8 mouse cellular contexts compared by ENCODE assay signal in genomic region chr19:26604755-26605300, GRCm38 (mm10). TPM values are rescaled to one million over a fixed set of nuclear protein-coding genes. Genes with fewer than 3 reads are reported as not detected.
DNase-seq lines count a peak whose midpoint lies in the region; ATAC-seq lines count a peak whose summit lies in the region.

TSS of gene Smarca2 (plus strand) at chr19:26605050.

- peak; percentile 83 for ATAC-seq in CD4-positive, CD25-positive, alpha-beta regulatory T cell, adult 4 months
- ATAC-seq in heart, embryonic 14.5 days (ENCODE audit: insufficient number of reproducible peaks, insufficient read depth, low FRiP score, low read depth), result peak; percentile 97
- peak; percentile 93 for ATAC-seq in liver, embryonic 12.5 days

- peak within 1 kb of the TSS; percentile 73 for H3K4me3 ChIP-seq in forebrain, embryonic 10.5 days
- H3K4me3 ChIP-seq in heart, embryonic 14.5 days (ENCODE audit: control insufficient read depth in 1 of 2, insufficient read depth in 1 of 2, low read depth in 1 of 2, low read length in 2 of 2), result peak within 1 kb of the TSS; percentile 63 to 66
- peak within 1 kb of the TSS; percentile 69 for H3K4me3 ChIP-seq in liver, embryonic 12.5 days

- peak within 1 kb of the TSS; percentile 99 for H3K4me2 ChIP-seq in heart, embryonic 14.5 days (ENCODE audit: low read length)
- peak within 1 kb of the TSS; percentile 93 for H3K4me2 ChIP-seq in liver, embryonic 12.5 days

- DNase-seq in c-Kit-positive CD71-negative TER-119-negative erythroid progenitor cells, embryonic 14.5 days (ENCODE audit: low read depth), result peak; percentile 84
- DNase-seq in forebrain, embryonic 10.5 days (ENCODE audit: extremely low spot score, low spot score), result peak; percentile 85
- DNase-seq in kidney, postnatal 14 days, result peak; percentile 98
- peak; percentile 96 for DNase-seq in naive thymus-derived CD4-positive, alpha-beta T cell, adult 2 months (ENCODE audit: low read depth)
- DNase-seq in splenic B cell, adult 2 months (ENCODE audit: low read depth, low spot score), result peak; percentile 95

- peaks cover 52% of the 10 kb centered on the region for H3K4me1 ChIP-seq in forebrain, embryonic 10.5 days
- H3K4me1 ChIP-seq in heart, embryonic 14.5 days (ENCODE audit: control insufficient read depth in 2 of 2, insufficient read depth in 2 of 2, low read length in 2 of 2), result peaks cover 0 to 12% of the 10 kb centered on the region in 2 experiments; a peak in 2 of 4 replicates
- H3K4me1 ChIP-seq in liver, embryonic 12.5 days, result peaks cover 27% of the 10 kb centered on the region

- under 1% methylated on average over 45 of the region's 45 CpGs for WGBS in forebrain, embryonic 10.5 days
- WGBS in heart, embryonic 14.5 days, result under 1% methylated on average over 45 of the region's 45 CpGs
- WGBS in liver, embryonic 12.5 days (ENCODE audit: insufficient replicate concordance), result under 1% methylated on average over 45 of the region's 45 CpGs

- H3K36me3 ChIP-seq in forebrain, embryonic 10.5 days (replicated peaks), result no peaks in the 10 kb centered on the region
- no peaks in the 10 kb centered on the region for H3K36me3 ChIP-seq in heart, embryonic 14.5 days (ENCODE audit: control insufficient read depth, insufficient read depth, low read length)
- H3K36me3 ChIP-seq in liver, embryonic 12.5 days, result no peaks in the 10 kb centered on the region
- H3K36me3 ChIP-seq in splenic B cell, adult 2 months (ENCODE audit: control insufficient read depth, insufficient read depth, low read length, poor library complexity, severe bottlenecking), result no peaks in the 10 kb centered on the region

- peaks cover 84% of the 10 kb centered on the region for H3K27me3 ChIP-seq in forebrain, embryonic 10.5 days (ENCODE audit: poor library complexity, severe bottlenecking)
- no peaks in the 10 kb centered on the region for H3K27me3 ChIP-seq in heart, embryonic 14.5 days (ENCODE audit: control insufficient read depth, insufficient read depth, low read length)
- peaks cover 80% of the 10 kb centered on the region for H3K27me3 ChIP-seq in liver, embryonic 12.5 days (replicated peaks)
- H3K27me3 ChIP-seq in splenic B cell, adult 2 months (ENCODE audit: control insufficient read depth, insufficient read depth, low read length, poor library complexity, severe bottlenecking), result no peaks in the 10 kb centered on the region

- H3K9ac ChIP-seq in heart, embryonic 14.5 days (ENCODE audit: low read length), result peak within 1 kb of the TSS; percentile 79
- peak within 1 kb of the TSS; percentile 68 for H3K9ac ChIP-seq in liver, embryonic 12.5 days

- peak within 1 kb of the TSS; percentile 76 for H3K27ac ChIP-seq in forebrain, embryonic 10.5 days
- H3K27ac ChIP-seq in heart, embryonic 14.5 days (replicated peaks in 1 of 2; ENCODE audit: control insufficient read depth in 1 of 2, insufficient read depth in 1 of 2, low read depth in 2 of 2, low read length in 2 of 2), result peak within 1 kb of the TSS; percentile 94 to 98
- H3K27ac ChIP-seq in liver, embryonic 12.5 days, result peak within 1 kb of the TSS; percentile 48; the same call in 1 of the 2 replicates

- H3K9me3 ChIP-seq in forebrain, embryonic 10.5 days, result no peaks in the 10 kb centered on the region
- no peaks in the 10 kb centered on the region for H3K9me3 ChIP-seq in heart, embryonic 14.5 days (ENCODE audit: control insufficient read depth, low read length)
- no peaks in the 10 kb centered on the region for H3K9me3 ChIP-seq in liver, embryonic 12.5 days (replicated peaks)

RNA-seq across cellular contexts. Expression of gene Smarca2, which starts in this region (rescaled TPM):
- 10 to 100 TPM; 40.8 to 49.9 TPM for polyA plus RNA-seq in CD4-positive, CD25-positive, alpha-beta regulatory T cell, adult 4 months (2017; shearing (Covaris generic))
- polyA plus RNA-seq in forebrain, embryonic 10.5 days (2016; fragmentation: Nextera tagmentation; extraction: Ambion mirVana), result 32.0 and 34.7 TPM in 2 replicates
- 32.3 and 36.1 TPM in 2 replicates for polyA plus RNA-seq in heart, embryonic 14.5 days (2014; fragmentation: Nextera tagmentation; extraction: Ambion mirVana)
- polyA plus RNA-seq in liver, embryonic 12.5 days (2016; fragmentation: Nextera tagmentation; extraction: Ambion mirVana), result 7.5 and 8.1 TPM in 2 replicates

Comparison
In these comparisons a context has a peak if more than half of its experiments do, and no peak if none do; other contexts are left out.
1. Peak in every context shown above with its lines: DNase-seq, ATAC-seq, H3K4me3 ChIP-seq and H3K27ac ChIP-seq.